Mouse (Mus musculus): ENCODE measurements around the gene Cfb. TPM values are rescaled to one million over a fixed set of nuclear protein-coding genes. Genes with fewer than 3 reads are reported as not detected.
A peak's percentile ranks its signal among the peaks of the same experiment; 100 is the strongest.

The Cfb gene
- total and polyA plus RNA-seq, 2 experiments = 709 to 1,577 TPM

DNA sequence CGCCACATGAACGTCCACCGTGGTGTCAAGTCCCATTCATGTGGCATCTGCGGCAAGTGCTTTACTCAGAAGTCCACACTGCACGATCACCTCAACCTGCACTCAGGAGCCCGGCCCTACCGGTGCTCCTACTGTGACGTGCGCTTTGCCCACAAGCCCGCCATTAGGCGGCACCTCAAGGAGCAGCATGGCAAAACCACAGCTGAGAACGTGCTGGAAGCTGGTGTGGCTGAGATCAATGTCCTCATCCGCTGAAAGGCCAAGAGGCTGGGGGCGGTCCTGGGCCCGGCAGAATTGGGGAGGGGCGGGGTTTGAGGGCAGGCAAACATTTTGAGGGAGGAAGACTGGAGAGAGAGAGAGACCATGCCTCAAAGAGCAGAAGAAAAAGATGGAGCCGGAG lies 34.0 kb upstream of the Cfb start:
- DNase-seq (ENCODE audit: extremely low read depth, low read depth, low spot score) = peak; percentile 28
- no peak overlapping the region for H3K27ac ChIP-seq (replicated peaks; ENCODE audit: insufficient read depth, low read depth, low read length)
- no peak overlapping the region for H3K9ac ChIP-seq (ENCODE audit: low read depth, low read length)
- TF ChIP-seq CTCF (IDR thresholded peaks at IDR 0.05; ENCODE audit: low read depth, low read length) (no peak), POLR2A (IDR thresholded peaks at IDR 0.05; ENCODE audit: extremely low read depth, insufficient read depth, low read length) (no peak)
- peaks cover 8% of the 10 kb centered on the region for H3K4me1 ChIP-seq (ENCODE audit: control insufficient read depth, insufficient read depth, low read length)
- no peaks in the 10 kb centered on the region for H3K36me3 ChIP-seq (ENCODE audit: control insufficient read depth, insufficient read depth, low read length)
- H3K27me3 ChIP-seq (ENCODE audit: control insufficient read depth, insufficient read depth, low read length) = no peaks in the 10 kb centered on the region
- H3K4me3 ChIP-seq (ENCODE audit: insufficient read depth, low read depth, low read length) = no peak overlapping the region
- H3K79me2 ChIP-seq (ENCODE audit: control insufficient read depth, insufficient read depth, low read length) = peaks cover 10% of the 10 kb centered on the region; the same call in 1 of the 2 replicates
- WGBS = 77% methylated on average over 17 of the region's 17 CpGs

DNA sequence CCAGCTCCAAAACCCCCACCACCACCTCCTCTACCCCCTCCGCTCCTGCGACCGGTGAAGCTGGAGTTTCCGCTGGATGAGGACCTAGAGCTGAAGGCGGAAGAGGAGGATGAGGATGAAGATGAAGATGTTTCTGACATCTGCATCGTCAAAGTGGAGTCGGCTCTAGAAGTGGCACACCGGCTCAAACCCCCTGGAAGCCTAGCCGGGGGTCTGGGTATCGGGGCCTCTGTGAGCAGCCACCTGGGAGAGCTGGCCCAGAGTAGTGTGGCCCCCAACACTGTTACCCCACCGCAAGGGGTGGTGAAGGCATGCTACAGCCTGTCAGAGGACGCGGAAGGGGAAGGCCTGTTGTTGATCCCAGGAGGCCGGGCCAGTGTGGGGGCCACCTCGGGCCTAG lies 33.4 kb upstream of the Cfb start:
- Histone ChIP-seq H3K79me2 (ENCODE audit: control insufficient read depth, insufficient read depth, low read length) (peaks cover 10% of the 10 kb centered on the region; the same call in 1 of the 2 replicates), H3K4me1 (ENCODE audit: control insufficient read depth, insufficient read depth, low read length) (peaks cover 8% of the 10 kb centered on the region), H3K4me3 (ENCODE audit: insufficient read depth, low read depth, low read length) (no peak overlapping the region), H3K9ac (ENCODE audit: low read depth, low read length) (no peak overlapping the region), H3K36me3 (ENCODE audit: control insufficient read depth, insufficient read depth, low read length) (no peaks in the 10 kb centered on the region), H3K27me3 (ENCODE audit: control insufficient read depth, insufficient read depth, low read length) (no peaks in the 10 kb centered on the region), H3K27ac (replicated peaks; ENCODE audit: insufficient read depth, low read depth, low read length) (no peak overlapping the region)
- no peak for DNase-seq (ENCODE audit: extremely low read depth, low read depth, low spot score)
- TF ChIP-seq POLR2A (IDR thresholded peaks at IDR 0.05; ENCODE audit: extremely low read depth, insufficient read depth, low read length) = no peak
- TF ChIP-seq CTCF (IDR thresholded peaks at IDR 0.05; ENCODE audit: low read depth, low read length) = no peak
- WGBS = 97% methylated on average over 15 of the region's 15 CpGs

DNA sequence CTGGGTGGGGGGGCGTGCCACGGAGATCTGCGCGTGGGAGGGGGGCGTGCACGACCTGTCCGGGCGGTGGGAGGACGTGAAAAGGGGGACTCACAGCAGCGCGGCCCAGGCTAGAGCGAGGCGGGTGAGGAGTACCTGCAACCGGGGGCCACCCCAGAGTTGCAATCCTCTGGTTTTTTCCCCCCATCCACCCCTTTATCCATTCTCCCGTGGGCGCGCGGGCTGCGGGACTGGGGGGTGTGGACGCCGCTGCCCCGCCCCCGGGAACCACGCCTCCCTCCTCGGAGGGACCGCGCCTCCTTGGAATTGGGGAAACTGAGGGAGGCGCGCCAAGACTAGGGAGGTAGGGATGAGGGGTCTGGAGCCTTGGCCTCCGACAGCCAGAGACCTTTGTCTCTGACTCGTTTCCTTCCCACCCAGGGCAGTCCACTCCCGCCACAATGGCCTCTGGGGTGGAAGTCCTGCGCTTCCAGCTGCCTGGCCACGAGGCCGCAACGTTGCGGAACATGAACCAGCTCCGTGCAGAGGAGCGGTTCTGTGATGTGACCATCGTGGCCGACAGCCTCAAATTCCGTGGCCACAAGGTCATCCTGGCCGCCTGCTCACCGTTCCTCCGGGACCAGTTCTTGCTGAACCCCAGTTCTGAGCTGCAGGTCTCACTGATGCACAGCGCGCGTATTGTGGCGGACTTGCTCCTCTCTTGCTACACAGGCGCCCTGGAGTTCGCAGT lies 32.6 kb upstream of the Cfb start:
- TF ChIP-seq POLR2A (IDR thresholded peaks at IDR 0.05; ENCODE audit: extremely low read depth, insufficient read depth, low read length) (no peak), CTCF (IDR thresholded peaks at IDR 0.05; ENCODE audit: low read depth, low read length) (no peak)
- H3K4me3 ChIP-seq (ENCODE audit: insufficient read depth, low read depth, low read length) = peak overlapping the region; percentile 70
- no peaks in the 10 kb centered on the region for H3K36me3 ChIP-seq (ENCODE audit: control insufficient read depth, insufficient read depth, low read length)
- peaks cover 10% of the 10 kb centered on the region; the same call in 1 of the 2 replicates for H3K79me2 ChIP-seq (ENCODE audit: control insufficient read depth, insufficient read depth, low read length)
- peaks cover 8% of the 10 kb centered on the region for H3K4me1 ChIP-seq (ENCODE audit: control insufficient read depth, insufficient read depth, low read length)
- H3K27me3 ChIP-seq (ENCODE audit: control insufficient read depth, insufficient read depth, low read length) = no peaks in the 10 kb centered on the region
- H3K27ac ChIP-seq (replicated peaks; ENCODE audit: insufficient read depth, low read depth, low read length) = peak overlapping the region; percentile 17; the same call in 1 of the 2 replicates
- H3K9ac ChIP-seq (ENCODE audit: low read depth, low read length) = peak overlapping the region; percentile 81
- DNase-seq (ENCODE audit: extremely low read depth, low read depth, low spot score) = peak; percentile 47
- WGBS = 10% methylated on average over 48 of the region's 51 CpGs

DNA sequence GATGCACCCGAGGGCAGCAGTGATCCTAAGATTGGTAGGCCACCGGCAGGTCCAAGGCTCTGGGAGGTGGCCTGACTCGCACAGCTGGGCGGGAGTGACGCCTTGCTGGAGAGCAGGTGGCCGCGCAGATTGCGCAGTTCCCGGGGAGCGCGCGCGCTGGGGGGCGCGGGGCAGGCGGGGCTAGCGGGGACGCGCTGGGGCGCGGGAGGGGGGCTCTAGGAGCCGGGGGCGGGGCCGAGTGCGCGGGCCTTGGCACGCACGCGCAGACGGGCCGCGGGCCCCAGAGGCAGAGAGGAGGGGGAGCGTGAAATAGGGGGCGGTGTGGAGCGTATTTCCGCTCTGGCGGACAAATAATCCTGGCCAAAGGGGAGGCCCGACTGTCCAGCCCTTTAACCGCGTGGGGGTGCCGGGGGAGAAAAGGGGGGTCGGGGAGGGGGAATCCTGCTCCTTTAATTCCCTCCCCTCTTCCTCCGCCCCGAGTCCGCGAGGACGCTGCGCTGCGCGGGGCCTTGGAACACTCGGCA lies 31.8 kb upstream of the Cfb start:
- peak; percentile 74 for DNase-seq (ENCODE audit: extremely low read depth, low read depth, low spot score)
- Histone ChIP-seq H3K79me2 (ENCODE audit: control insufficient read depth, insufficient read depth, low read length) (peaks cover 6% of the 10 kb centered on the region; the same call in 1 of the 2 replicates), H3K27ac (replicated peaks; ENCODE audit: insufficient read depth, low read depth, low read length) (peak overlapping the region; percentile 78), H3K4me3 (ENCODE audit: insufficient read depth, low read depth, low read length) (peak overlapping the region; percentile 70), H3K27me3 (ENCODE audit: control insufficient read depth, insufficient read depth, low read length) (no peaks in the 10 kb centered on the region), H3K36me3 (ENCODE audit: control insufficient read depth, insufficient read depth, low read length) (no peaks in the 10 kb centered on the region), H3K9ac (ENCODE audit: low read depth, low read length) (peak overlapping the region; percentile 81), H3K4me1 (ENCODE audit: control insufficient read depth, insufficient read depth, low read length) (peaks cover 8% of the 10 kb centered on the region)
- WGBS = under 1% methylated on average over 50 of the region's 51 CpGs
- peak; percentile 5; the same call in 1 of the 2 replicates for TF ChIP-seq CTCF (IDR thresholded peaks at IDR 0.05; ENCODE audit: low read depth, low read length)
- 0 out of 2 replicates have a peak, but pooled peaks have one; percentile 34 for TF ChIP-seq POLR2A (IDR thresholded peaks at IDR 0.05; ENCODE audit: extremely low read depth, insufficient read depth, low read length)

DNA sequence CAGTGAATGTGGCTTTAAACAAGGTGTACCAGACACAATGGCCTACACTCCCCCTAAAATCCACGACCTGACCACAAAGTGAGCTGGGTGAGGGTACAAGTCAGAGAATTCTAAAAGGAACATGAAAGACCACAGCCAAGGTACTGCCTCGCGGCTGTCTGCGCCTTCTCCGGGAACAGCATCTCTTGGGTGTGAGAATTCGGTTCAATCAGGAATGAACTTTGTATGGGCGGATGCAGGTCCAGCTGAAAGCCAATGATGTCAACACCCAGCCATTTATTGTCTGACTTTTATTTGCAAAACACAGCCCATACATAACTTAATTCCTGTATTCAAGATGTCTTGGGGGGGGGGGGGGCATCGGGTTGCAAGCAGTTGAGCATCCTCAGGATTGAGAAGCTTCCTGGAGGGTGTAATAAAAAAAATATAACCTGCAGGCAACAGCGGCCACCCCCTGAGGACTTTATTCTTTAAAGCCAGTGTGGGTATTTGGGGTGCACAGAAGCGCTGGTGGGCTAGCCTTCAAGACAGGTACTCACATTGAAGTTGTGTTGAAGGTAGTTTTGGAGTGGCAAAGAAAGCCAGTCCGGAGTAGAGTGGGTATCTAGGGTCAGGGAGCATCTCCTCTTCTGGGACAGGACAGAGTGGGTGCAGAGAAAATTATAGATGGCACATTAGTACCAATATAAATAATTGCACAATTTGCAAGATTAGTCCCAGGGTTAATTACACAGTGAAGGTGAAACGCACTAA lies 30.9 kb upstream of the Cfb start:
- H3K27me3 ChIP-seq (ENCODE audit: control insufficient read depth, insufficient read depth, low read length) = no peaks in the 10 kb centered on the region
- H3K9ac ChIP-seq (ENCODE audit: low read depth, low read length) = no peak overlapping the region
- peak; percentile 36 for DNase-seq (ENCODE audit: extremely low read depth, low read depth, low spot score)
- no peak for TF ChIP-seq CTCF (IDR thresholded peaks at IDR 0.05; ENCODE audit: low read depth, low read length)
- no peak for TF ChIP-seq POLR2A (IDR thresholded peaks at IDR 0.05; ENCODE audit: extremely low read depth, insufficient read depth, low read length)
- H3K79me2 ChIP-seq (ENCODE audit: control insufficient read depth, insufficient read depth, low read length) = no peaks in the 10 kb centered on the region
- H3K36me3 ChIP-seq (ENCODE audit: control insufficient read depth, insufficient read depth, low read length) = no peaks in the 10 kb centered on the region
- no peak overlapping the region for H3K27ac ChIP-seq (replicated peaks; ENCODE audit: insufficient read depth, low read depth, low read length)
- 47% methylated on average over 12 of the region's 12 CpGs for WGBS
- H3K4me3 ChIP-seq (ENCODE audit: insufficient read depth, low read depth, low read length) = no peak overlapping the region
- peaks cover 8% of the 10 kb centered on the region for H3K4me1 ChIP-seq (ENCODE audit: control insufficient read depth, insufficient read depth, low read length)
